Mouse (Mus musculus) urinary bladder, adult 18-20 months (tissue): Measurements from ENCODE around the gene Tdpoz1.
"Not testable (repeated sequence)": the region's sequence is repeated elsewhere in the genome, so short reads cannot be mapped to it uniquely, and the experiment has no call there.

Source experiments
- DNase-seq, 2 experiments: peaks; one replicate each; pipeline ENCODE4 v3.0.0; 2022; ENCODE audit warnings: low spot score in 2 of 2, mixed read lengths in 2 of 2

The Tdpoz1 gene

DNA sequence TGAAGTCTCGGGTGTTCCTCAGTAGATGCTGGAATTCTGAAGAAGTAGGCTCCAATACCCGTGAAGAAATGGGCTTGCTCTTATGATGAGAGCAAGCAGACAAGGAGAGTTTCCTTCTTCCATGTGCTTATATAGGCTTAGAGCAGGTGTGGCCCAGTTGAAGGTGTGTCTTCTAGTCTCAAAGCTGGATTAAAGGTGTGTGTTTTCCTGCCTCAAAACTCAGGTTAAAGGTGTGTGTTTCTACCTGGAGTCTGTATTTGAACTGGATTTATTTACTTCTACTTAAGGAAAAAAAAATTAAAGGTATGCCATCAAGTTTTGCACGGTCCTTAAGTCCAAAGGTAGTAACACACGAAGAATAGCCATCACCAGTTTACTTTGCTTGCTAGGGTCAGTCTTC lies at the start of gene Tdpoz1:
TSS of gene Tdpoz1 (minus strand) at position 101 of the 400 bp plus-strand sequence.
- DNase-seq: not testable (repeated sequence)

DNA sequence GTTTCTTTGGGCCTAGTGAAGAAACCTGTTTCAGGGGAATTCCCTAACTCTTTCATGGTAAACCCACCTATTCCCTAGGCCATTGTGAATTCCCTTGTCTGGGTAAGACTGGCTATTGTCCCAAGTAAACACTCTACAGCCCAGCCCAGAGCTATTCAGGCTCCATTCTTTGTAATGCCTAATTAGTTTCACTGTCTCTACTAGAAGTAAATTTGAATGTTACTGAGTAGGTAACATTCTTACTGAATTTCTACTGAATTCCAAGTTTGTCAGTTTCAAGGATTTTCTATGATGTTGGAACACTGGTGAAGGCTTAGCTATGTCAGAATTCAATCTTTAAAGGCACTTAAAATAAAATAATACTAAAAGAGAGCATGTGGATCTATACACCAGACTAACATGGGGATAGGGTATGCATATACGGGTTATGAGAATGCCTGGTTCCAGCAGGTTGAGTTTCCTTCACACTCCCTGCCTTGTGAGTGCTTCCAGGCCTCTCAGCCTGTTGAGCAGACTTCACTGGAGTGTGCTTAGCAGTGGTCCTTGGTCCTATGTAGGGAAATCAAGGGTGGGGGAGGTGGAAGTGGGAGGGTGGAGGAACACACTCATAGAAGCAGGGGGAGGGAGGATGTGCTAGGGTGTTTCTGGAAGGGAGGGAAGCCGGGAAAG lies 33.0 kb upstream of the Tdpoz1 start:
- DNase-seq: not testable (repeated sequence)

DNA sequence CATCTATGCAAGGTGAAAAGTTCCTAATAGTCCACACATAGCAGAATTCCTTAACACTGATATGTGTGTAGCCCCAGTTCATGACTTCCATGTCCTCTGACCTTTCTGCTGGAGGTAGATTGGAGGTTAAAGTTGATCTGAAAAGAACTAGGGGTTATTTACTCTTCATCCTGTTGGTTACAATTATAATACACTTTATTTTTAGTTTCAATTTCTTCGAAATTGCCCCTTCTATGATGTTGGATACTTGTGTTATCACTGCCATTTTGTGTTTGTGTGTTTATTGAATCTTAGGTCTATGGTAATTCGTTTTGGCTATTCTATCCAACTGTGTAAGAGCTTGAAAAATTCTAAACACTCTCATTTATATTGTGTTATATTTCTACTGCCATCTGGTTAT lies 16.9 kb upstream of the Tdpoz1 start, which contains the start of gene Gm37596:
TSS of gene Gm37596 (minus strand) at position 101 of the 400 bp plus-strand sequence.
- DNase-seq: not testable (repeated sequence)

DNA sequence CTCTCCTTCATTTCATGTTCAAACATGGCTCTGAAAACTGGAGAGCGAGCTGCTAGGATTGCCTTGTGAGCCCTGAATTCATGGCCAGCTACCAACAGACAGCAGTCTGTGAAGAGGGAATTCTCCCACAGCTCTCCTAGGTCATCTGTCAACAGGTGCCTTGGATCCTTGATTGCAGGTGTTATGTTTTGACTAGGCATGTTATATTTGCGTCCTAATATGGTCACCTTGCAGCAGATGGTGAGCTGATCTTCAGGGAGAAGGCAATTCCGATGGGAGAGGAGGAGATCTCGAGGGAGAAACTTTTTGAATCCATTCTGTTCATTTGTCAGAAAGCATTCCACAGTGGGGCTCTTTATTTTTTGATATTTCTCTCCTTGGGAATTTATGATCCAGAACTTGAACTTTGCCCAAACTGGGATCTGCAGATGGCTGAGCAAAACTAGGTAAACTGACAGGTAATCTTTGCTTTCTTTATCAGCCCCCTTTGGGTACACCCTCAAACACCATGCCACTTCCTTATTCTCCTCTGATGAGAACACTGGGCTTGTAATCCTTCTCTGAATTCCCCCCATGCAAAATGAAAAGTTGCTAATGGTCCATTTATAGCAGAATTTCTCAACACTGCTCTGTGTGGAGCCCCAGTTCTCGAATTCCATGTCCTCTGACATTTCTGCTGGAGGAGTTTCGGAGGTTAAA lies 5.2 kb downstream of the Tdpoz1 start:
- DNase-seq: not testable (repeated sequence)

DNA sequence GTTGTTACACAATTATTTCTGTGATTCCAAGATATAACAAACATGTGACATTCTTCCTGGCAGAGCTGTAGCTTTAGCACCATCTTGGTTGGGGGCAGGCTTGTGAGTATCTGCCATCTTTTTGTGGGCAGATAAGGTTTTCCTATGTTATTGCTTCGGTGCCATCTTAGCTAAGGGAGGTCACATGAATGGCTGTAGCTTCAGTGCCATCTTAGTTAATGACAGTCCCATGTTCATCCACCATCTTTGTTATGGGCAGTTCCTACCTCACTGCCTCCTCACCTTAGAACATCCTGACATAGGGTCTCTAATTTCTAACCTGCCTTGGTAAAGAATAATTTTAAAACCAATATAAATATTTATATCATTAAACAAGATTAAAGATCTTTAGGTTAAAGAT lies 21.9 kb downstream of the Tdpoz1 start:
- DNase-seq: no peak

DNA sequence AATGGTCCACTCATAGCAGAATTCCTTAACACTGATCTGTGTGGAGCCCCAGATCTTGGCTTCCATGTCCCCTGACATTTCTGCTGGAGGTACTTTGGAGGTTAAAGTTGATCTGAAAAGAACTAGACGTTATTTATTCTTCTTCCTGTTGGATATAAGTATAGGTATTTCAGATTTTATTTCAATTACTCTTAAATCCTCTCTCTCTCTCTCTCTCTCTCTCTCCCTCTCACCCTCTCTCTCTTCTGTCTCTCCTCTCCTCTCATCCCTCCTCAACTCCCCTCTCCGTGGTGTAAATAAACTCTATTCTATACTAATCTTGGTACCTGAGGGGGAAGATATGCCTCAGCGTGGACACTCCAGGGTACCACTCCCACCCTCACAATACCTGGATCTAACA lies 23.5 kb downstream of the Tdpoz1 start, which contains the start of gene Tdpoz2:
TSS of gene Tdpoz2 (minus strand) at position 101 of the 400 bp plus-strand sequence.
- no peak for DNase-seq

DNA sequence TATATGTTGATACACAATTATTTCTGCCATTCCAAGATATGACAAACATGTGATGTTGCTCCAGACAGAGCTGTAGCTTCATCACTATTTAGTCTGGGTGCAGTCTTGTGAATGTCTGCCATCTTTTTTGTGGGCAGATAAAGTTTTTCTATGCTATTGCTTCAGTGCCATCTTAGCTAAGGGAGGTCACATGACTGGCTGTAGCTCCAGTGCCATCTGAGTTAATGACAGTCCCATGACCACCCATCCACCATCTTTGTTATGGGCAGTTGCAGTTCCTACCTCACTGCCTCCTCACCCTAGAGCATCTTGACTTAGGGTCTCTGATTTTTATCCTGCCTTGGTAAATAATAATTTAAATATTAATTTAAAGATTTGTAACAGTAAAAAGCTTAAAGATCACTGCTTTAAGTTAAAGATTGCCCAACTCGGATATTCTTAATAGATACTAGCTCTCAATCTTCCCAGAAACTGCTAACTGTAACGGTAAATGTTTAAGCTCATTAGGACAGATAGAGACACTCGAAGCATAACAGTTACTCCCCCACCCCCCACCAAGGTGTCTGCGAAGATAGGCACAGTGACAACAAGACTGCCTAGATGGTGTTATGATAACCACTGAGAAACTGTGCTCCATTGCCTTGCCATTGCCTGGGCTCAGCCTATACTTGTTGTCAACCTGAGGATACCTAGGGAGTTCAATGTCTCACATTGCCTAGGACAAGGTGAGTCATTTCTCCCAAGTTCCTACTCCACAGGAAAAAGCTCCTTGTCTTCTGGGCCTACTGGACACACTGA lies 45.0 kb downstream of the Tdpoz1 start:
- not testable (repeated sequence) for DNase-seq
